Mouse (Mus musculus): ENCODE measurements around the gene Rasal2. TPM values are rescaled to one million over a fixed set of nuclear protein-coding genes. Genes with fewer than 3 reads are reported as not detected.

The Rasal2 gene
- polyA plus RNA-seq (2014; fragmentation: Illumina TruSeq; extraction: RNeasy Lipid Tissue Mini Kit (QIAGEN cat#74804); ENCODE audit: low read depth, low replicate concordance): 5.6 TPM

GRCm38 (mm10) chr1:157412454-157413369 lies at the start of gene Rasal2:
Gene Rasal2 (minus strand): TSS chr1:157412595.

DNA sequence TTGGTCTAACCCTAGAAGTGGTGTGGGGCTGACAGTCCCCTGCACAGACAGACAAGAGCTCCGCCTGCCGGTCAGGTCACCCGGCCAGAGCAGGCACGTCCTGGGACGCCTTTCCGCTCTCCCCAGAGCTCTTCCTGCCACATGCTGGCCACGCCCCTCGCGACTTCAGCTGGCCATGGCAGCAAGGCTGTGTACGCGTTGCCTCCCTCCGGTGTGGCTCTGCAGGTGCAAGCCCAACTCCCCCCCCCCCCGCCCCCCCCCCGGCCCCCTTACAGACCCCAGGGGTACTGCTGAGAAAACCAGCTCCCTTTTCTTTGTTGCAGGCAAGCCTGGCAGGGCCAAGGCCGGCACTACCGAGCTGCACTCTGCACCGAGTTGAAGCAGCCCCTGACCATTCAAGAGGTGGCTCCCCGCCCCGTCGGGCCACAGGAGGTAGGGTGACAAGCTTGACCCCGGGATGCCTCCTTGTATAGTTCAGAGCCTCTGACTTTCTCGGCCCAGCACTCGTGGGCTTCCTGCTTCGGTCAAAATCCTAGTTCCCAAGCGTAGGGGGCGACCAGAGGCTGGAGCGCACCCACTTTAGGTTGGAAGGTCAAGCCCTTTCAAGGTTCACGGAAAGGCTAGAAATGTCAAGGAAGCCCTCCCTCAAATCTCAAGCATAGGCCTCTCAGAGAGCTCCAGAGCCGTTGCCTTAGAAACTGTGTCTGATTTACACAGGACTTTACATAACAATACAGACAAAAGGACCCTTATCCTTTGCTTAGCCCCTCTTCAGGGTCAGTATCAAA lies 46.2 kb upstream of the Rasal2 start, which contains the start of gene Cryzl2:
Gene Cryzl2, plus strand, starts transcription at position 157 of the 788 bp plus-strand sequence.

DNA sequence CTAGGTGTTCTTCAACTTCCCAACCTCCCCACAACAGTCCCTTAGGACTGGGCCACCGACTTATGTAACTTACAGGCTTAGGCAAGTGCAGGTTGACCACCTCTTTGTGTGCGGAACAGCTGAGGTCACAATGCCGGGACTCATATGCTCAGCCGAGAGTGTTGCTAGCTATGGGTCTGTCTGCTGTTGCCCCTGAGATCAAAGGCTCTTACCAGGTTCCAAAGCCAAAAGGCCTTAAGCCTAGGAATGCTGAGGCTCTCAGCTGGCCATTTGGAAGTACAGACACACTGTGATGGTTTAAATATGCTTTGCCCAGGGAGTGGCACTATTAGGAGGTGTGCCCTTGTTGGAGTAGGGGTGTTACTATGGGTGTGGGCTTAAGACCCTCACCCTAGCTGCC lies 303.8 kb downstream of the Rasal2 start, which contains the start of gene Tex35:
Gene Tex35, minus strand, starts transcription at position 101 of the 400 bp plus-strand sequence.

Other genes with a start within 250 kb of the Rasal2 start
- 26.5 TPM for gene Cryzl2, start 46.0 kb upstream of the Rasal2 start, polyA plus RNA-seq (2014; fragmentation: Illumina TruSeq; extraction: RNeasy Lipid Tissue Mini Kit (QIAGEN cat#74804); ENCODE audit: low read depth, low replicate concordance)
- gene Sec16b, start 94.1 kb upstream of the Rasal2 start, polyA plus RNA-seq (2014; fragmentation: Illumina TruSeq; extraction: RNeasy Lipid Tissue Mini Kit (QIAGEN cat#74804); ENCODE audit: low read depth, low replicate concordance): 8.5 TPM

Measured in adipose tissue, adult 10 weeks (tissue).